Mouse (Mus musculus): Measurements from ENCODE around the gene Myrf.

GRCm38 (mm10) chr19:10181225-10181624 is 59.3 kb downstream of the Myrf start:
- no peak for TF ChIP-seq CTCF (IDR thresholded peaks at IDR 0.05)
- TF ChIP-seq EP300 (IDR thresholded peaks at IDR 0.05): no peak
